Mouse (Mus musculus) B cell, adult 62 days (primary cell): Measurements from ENCODE around the gene Gm5580. TPM values are rescaled to one million over a fixed set of nuclear protein-coding genes. Genes with fewer than 3 reads are reported as not detected.

Experiments
- total RNA-seq: library from RNA; stranded (reverse); gene quantifications from 4 replicates; pipeline ENCODE4 v1.2.4, GENCODE M21; 2023

Gm5580 gene
- total RNA-seq, result 4.4 to 7.9 TPM (median 6.0 TPM) in 4 replicates

GRCm38 (mm10) chr6:116550841-116551240 is at the start of gene Gm5580:
Gene Gm5580, plus strand, starts transcription at chr6:116551141.

DNA sequence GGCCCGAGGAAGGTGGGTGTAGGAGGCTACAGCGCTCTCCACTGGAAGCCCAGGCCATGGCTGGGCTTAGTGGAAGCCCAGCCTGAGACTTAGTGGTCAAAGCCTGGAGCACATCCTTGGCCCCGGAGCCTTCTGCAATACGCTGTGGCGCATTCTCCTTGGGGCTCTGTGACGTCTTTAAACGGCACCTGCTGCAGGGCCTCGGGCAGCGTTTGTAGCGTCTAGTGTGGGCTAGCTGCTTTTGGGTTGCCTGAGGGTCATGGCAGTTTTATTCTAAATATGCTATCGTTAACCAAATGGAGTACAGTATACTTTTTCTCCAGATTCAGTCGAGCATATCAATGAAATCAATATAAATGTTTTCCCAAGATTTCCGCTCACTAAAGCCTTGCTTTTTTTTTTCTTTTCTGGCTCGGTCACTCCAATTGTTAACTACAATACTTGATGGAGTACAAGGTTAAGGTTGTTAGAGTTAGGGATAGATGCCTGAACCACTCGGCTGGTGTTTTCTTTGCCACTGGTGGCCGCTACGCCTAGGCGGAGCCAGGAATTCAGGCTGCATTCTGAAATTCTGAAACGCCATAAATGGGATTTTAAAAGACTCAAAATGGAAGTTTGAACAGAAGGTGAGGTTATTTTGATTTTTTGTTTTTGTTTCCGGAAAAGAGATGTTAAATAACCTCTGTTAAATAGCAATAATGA is 44.5 kb upstream of the Gm5580 start, which contains the start of gene Olfr212:
Gene Olfr212, plus strand, starts transcription at position 215 of the 702 bp plus-strand sequence.

GRCm38 (mm10) chr6:116538156-116538555 is 12.8 kb upstream of the Gm5580 start, which contains the start of gene Olfr213:
Gene Olfr213, plus strand, starts transcription at chr6:116538456.

GRCm38 (mm10) chr6:116553935-116554334 is 3.0 kb downstream of the Gm5580 start, which contains the start of gene Olfr214:
Gene Olfr214, plus strand, starts transcription at chr6:116554235.

GRCm38 (mm10) chr6:116584095-116584494 is 33.2 kb downstream of the Gm5580 start, which contains the start of gene Olfr215:
Gene Olfr215, minus strand, starts transcription at chr6:116584195.

Other genes starting within 250 kb of the Gm5580 start
- 0.66 to 2.1 TPM (median 0.74 TPM) in 4 replicates for gene March8, start 213.1 kb upstream of the Gm5580 start, total RNA-seq
- 0.28 to 0.73 TPM (median 0.48 TPM) in 3 of 4 replicates, not detected in the other for gene Alox5, start 90.0 kb upstream of the Gm5580 start, total RNA-seq
- gene Olfr211, start 62.0 kb upstream of the Gm5580 start, total RNA-seq, result not detected in 4 replicates
- 0.21 to 0.49 TPM (median 0.32 TPM) in 4 replicates for gene Olfr212, start 44.6 kb upstream of the Gm5580 start, total RNA-seq
- not detected in 4 replicates for gene Olfr213, start 12.7 kb upstream of the Gm5580 start, total RNA-seq
- not detected in 4 replicates for gene Olfr214, start 3.1 kb downstream of the Gm5580 start, total RNA-seq
- not detected in 4 replicates for gene Olfr215, start 33.1 kb downstream of the Gm5580 start, total RNA-seq
- 16.8 to 21.7 TPM (median 19.0 TPM) in 4 replicates for gene Zfp422, start 77.9 kb downstream of the Gm5580 start, total RNA-seq
- not detected in 4 replicates for gene Depp1, start 99.5 kb downstream of the Gm5580 start, total RNA-seq
- 33.2 to 41.4 TPM (median 35.7 TPM) in 4 replicates for gene Rassf4, start 122.8 kb downstream of the Gm5580 start, total RNA-seq
- 0.12 to 0.18 TPM (median 0.12 TPM) in 4 replicates for gene Tmem72, start 165.8 kb downstream of the Gm5580 start, total RNA-seq